Mouse (Mus musculus): Measurements from ENCODE around the gene Gm17304. TPM values are rescaled to one million over a fixed set of nuclear protein-coding genes. Genes with fewer than 3 reads are reported as not detected.

Gene Gm17304
- not detected for total RNA-seq (2023)

GRCm38 (mm10) chr5:106608798-106609197 lies at the start of gene Gm17304:
Gene Gm17304 (plus strand): TSS chr5:106609098.

Other genes starting within 250 kb of the Gm17304 start
- gene Barhl2, start 150.9 kb upstream of the Gm17304 start, total RNA-seq (2023): not detected
- gene Zfp644, start 88.2 kb downstream of the Gm17304 start, total RNA-seq (2023): 100 to 1,000 TPM in 1 of 2 experiments, 10 to 100 TPM in 1; 89.0 to 109 TPM

Data from monocyte, adult 59 days (primary cell).